Mouse (Mus musculus): ENCODE measurements around the gene Samd1.

The Samd1 gene

GRCm38 (mm10) chr8:84012499-84013165, 15.2 kb downstream of the Samd1 start:
- no peak for DNase-seq

GRCm38 (mm10) chr8:84015833-84016232, 18.4 kb downstream of the Samd1 start:
- no peak for DNase-seq

DNA sequence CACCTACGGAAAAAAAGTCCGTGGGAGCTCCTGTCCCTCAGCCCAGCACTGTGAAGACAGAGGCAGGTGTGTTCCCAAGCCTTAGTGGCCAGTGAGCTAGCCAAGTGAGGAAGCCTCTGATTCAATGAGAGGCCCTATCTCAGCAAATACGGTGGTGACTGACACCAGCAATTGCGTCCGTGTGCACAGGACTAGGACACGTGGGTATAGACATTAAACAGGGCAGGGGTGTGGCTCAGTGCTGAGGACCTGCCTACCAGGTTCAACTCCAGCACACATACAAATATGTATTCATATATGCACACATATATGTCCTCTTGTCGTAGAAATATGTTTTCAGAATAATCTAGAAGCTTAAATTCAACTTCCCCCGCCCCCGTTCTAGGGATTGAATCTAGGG, 22.3 kb downstream of the Samd1 start:
- no peak for DNase-seq

DNA sequence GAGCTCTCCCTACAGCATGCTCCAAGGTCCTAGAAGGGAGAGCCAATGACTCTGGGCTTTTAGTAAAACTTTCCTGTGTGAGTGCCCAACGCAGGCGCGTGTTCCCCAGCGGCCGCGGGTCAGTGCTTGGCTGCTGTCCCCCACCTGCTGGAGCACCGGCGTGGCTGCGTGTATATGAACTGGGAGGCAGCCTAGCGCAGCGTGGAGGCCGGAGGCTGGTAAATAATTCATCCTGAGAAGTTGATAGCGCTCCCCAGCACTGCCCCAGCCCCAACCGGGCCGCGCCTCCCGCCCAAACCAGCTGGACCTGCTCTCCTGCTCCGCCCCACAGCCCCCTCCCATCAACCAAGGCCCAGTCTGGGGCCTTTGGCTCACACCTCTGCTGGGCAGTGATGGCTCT, 23.6 kb downstream of the Samd1 start, which contains the start of gene Palm3:
Gene Palm3, plus strand, starts transcription at position 376 of the 400 bp plus-strand sequence.
- DNase-seq, result no peak

GRCm38 (mm10) chr8:84021569-84021968, 24.1 kb downstream of the Samd1 start:
- DNase-seq, result no peak

DNA sequence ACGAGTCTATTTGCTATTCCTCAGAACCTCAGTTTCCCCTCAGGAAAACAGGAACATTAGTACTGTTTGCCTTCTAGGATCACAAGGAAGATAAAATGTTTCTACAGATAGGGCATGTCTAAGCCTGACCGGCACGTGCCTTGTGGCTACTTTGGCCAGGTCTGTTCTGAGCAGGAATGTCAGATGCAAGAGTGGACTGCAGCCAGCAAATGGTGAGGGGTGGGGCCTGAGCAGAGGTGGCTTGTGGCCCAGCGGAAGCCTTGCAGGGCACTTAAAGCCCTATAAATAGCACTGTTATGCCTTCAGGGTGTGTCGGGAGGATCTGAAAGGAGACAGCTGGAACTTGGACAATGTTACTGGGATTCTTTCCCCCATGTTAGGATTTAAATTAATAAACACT, 25.6 kb downstream of the Samd1 start:
- no peak for DNase-seq

GRCm38 (mm10) chr8:84023631-84024030, 26.2 kb downstream of the Samd1 start:
- DNase-seq, result no peak

- no peak for DNase-seq
Measured at GRCm38 (mm10) chr8:84024171-84024570, 26.7 kb downstream of the Samd1 start.

DNA sequence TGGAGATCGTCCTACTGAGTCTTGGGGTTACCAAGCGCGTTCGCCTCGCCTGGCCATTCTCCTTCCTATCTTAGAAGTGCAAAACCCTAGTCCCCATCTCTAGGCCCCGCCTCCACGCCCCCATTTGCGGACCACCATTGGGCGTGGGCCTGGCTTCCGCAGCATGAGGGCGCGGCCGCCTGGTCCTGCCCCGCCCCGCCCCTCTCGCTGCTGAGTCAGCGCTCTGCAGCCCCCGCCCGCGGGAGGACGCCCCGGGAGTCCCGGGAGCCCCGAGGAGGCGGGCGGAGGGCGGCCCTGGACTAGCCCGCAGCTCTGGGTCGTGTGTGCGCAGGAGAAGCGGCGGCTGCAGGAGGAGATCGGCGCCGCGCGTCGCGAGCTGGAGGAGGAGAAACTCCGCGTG, 28.4 kb downstream of the Samd1 start:
- DNase-seq, result peak; percentile 60 to 64

DNA sequence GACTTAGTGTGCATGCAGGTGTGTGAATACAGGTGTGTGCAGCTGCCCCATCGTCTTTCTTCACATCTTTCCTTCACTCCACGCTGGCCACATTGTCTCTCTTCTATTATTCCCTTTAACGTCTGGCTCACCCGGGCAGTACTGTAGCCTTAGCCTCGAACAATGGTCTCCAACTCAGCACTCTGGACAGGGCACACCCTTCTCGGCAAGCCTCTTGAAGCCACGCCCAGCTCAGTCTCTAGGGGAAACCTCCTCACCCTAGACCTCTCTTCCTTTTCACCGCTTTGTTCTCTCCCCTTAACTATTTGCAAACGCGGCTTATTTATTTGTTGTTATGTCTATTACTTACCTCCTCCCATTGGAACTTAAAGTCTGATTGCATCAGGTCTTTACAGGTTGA, 30.0 kb downstream of the Samd1 start:
- no peak for DNase-seq

DNA sequence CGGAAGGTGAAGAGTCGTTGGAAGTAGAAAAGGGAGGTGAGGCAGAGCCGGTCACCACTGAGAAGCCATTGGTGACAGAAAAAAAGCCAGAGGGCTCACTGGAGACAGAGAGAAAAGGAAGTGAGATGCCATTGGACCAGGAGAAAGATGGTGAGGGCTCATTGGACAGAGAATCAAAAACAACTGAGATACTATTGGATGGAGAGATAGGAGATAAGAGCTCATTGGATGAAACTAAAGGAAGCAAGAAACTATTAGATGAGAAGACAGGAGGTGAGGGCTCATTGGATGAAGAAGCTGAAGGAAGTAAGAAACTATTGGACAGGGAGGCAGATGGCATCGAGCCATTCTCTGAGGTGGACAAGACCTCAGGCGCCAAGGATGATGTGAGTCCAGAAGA, 31.8 kb downstream of the Samd1 start:
- DNase-seq, result no peak

GRCm38 (mm10) chr8:84032777-84033176, 35.3 kb downstream of the Samd1 start:
- DNase-seq, result no peak

GRCm38 (mm10) chr8:84038015-84038414, 40.5 kb downstream of the Samd1 start:
- no peak for DNase-seq

DNA sequence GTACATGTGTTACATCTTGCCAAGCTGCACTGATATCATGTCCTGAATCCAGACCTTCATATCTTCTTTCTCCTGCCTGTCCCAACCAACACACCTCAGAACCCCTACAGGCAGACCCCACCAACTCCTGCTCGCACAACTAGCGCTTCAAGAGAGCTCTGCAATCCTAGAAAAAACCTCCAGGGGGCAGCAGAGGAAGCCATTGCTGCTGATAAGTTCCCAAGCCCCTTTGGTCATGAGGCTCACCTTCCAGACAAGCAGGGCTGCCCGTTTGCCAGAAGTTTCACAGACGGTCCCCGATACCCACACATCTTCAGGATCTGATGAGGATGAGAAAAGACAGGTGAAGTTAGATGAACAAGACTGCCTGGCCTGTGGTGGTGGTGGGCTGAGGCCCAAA, 41.6 kb downstream of the Samd1 start:
- DNase-seq, result peak; percentile 55 to 66

DNA sequence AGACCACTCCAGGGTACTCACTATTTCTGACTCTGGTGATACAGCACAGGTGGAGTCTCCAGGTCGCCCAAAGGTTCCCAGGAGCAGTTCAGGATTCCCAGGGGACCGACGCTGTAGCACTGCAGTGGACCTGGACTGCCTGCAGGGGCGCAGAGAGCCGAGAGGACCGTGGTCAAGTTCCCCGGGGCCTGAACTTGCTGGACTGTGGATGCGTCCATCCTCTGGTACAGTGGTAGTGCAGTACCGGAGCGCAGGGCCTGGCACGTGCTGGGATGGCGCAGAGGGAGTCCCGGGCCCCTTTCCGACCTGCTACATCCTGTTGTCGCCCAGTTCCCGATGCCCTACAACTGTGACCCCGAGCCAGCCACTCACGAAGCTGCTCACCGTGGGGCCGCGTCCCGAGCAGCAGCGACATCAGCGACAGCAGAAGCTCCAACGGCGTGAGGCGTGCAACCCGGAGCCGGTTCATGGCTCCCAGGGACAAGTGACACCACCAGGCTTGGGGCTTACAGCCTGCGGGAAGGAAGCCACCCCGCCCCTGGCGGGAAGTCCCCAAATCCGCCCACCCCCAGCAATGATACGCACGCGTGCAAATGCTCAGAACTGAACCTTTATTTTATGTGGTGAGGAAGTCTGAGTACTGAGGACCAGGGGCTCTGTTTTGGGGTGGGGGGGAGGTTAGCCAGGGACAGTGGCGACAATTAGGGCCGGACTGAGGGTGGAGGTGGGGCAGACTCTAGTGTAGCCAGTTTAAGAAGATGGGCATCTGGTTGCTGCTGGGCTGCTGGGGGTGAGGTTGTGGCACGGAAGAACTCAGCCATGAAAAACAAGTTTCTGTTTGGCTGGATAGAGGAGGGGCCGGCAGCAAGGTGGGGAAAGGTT, 44.8 kb downstream of the Samd1 start, which contains the start of gene Il27ra:
Gene Il27ra, minus strand, starts transcription at position 524 of the 882 bp plus-strand sequence.
- peak; percentile 68 to 76 for DNase-seq

DNA sequence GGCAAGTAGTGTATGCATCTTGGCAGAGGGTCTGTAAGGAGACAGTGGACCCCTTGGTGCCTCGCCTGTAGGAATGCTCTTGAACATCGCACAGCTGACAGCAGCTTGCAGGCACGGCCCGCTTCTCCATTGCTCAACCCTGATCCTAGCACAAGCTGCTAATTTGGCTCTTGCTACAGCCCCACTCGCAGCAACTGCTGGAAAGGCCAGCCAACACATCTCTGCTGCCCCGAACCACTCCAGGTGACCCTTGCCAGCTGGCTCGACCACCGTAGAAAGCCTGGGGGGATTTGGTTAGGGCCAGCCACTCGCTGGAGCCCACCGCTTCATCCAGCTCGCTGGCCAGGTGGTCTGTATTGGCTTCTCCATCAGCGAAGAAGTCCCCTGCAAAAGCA, 45.5 kb downstream of the Samd1 start:
- DNase-seq, result no peak

DNA sequence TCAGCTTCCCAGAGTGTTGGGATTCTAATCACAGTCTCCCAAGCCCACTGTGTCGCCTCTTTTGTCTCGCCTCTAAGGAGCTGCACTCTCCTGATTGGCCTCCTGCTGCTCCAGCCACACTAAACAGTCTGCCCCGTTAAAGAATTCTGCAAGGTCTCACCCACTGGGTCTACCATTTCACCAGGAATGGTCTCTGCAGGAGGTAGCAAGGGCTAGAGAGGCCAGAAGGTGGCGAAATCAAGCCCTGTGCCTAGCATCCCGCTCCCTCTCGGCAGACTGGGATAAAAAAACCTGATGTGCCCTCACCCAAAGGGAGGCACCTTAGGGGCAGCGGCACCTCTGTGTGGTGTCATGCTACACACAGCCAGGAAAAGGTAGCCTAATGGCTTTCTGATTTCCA, 46.6 kb downstream of the Samd1 start:
- DNase-seq, result no peak

GRCm38 (mm10) chr8:84044900-84045299, 47.4 kb downstream of the Samd1 start, which contains the start of gene Rln3:
Gene Rln3 (minus strand): TSS chr8:84045000.
- no peak for DNase-seq

DNA sequence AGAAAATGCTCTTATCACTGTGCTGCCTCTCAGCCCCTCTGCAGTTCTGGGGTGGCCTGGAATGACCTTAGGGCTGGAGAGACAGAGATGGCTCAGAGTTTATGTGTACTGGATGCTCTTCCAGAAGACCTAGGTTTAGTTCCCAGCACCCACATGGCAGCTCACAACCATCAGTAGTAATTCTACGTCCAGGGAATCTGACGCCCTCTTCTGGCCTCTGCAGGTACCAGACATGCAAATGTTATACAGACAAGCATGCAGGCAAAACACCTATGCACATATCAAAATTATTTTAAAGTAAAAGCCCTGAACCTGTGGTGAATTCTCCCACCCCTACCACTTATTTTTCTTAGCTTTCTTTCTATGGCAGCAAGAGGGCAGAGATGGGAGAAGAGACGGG, 49.0 kb downstream of the Samd1 start:
- no peak for DNase-seq

GRCm38 (mm10) chr8:84048171-84048570, 50.7 kb downstream of the Samd1 start:
- no peak for DNase-seq

Data from thymus, adult 18-20 months (tissue).